Mouse (Mus musculus) heart, adult 2 months (tissue): Measurements from ENCODE around the gene Slc12a8. TPM values are rescaled to one million over a fixed set of nuclear protein-coding genes. Genes with fewer than 3 reads are reported as not detected.

Source experiments
- DNase-seq, 2 experiments: peaks; one replicate each; pipeline ENCODE4 v3.0.0; 2021
- H3K27ac ChIP-seq: fragments of 200-600 bp; 2 replicates; pipeline ENCODE4 v1.8.1; 2022
- H3K27me3 ChIP-seq: fragments of 200-500 bp; 2 replicates; pipeline ENCODE4 v1.6.1; 2012; ENCODE audit warnings: mild to moderate bottlenecking, low read length, inconsistent platforms, mixed read lengths; ENCODE audit not compliant: control insufficient read depth, insufficient read depth
- H3K36me3 ChIP-seq: fragments of 200-500 bp; 2 replicates; pipeline ENCODE4 v1.6.1; 2012; ENCODE audit warnings: low read length, inconsistent platforms; ENCODE audit not compliant: control insufficient read depth, insufficient read depth
- H3K4me1 ChIP-seq: fragments of 200-500 bp; 2 replicates; pipeline ENCODE4 v1.6.1; 2011; ENCODE audit warnings: low read length; ENCODE audit not compliant: control insufficient read depth, insufficient read depth
- H3K4me3 ChIP-seq: fragments of 200-600 bp; 2 replicates; pipeline ENCODE4 v1.8.1; 2022
- H3K79me2 ChIP-seq: fragments of 200-500 bp; replicated peaks from 2 replicates; pipeline ENCODE4 v1.6.1; 2012; ENCODE audit warnings: mild to moderate bottlenecking, inconsistent platforms, low read length, moderate library complexity, mixed read lengths; ENCODE audit not compliant: control insufficient read depth, insufficient read depth
- H3K9ac ChIP-seq: fragments of 200-500 bp; 2 replicates; pipeline ENCODE4 v1.6.1; 2012; ENCODE audit warnings: low read depth, mild to moderate bottlenecking, control low read depth, inconsistent platforms, low read length, mixed read lengths
- CTCF ChIP-seq: fragments of 200-600 bp; IDR thresholded peaks from 2 replicates; pipeline ENCODE4 v1.8.1; 2022; ENCODE audit warnings: antibody characterized with exemption, mild to moderate bottlenecking, moderate library complexity
- EP300 ChIP-seq: fragments of 200-500 bp; IDR thresholded peaks from 2 replicates; pipeline ENCODE4 v1.6.1; 2011; ENCODE audit warnings: low read depth, low read length, control low read depth; ENCODE audit not compliant: insufficient read depth
- POLR2A ChIP-seq: fragments of 200-500 bp; IDR thresholded peaks from 2 replicates; pipeline ENCODE4 v1.6.1; 2011; ENCODE audit warnings: mild to moderate bottlenecking, low read depth, low read length, control low read depth; ENCODE audit not compliant: insufficient read depth
- WGBS: fragments of 180-500 bp; shearing (Covaris S2); methylation state at CpG from one replicate; pipeline ENCODE4 v1.1.7; 2018; 5-methylcytosine and 5-hydroxymethylcytosine counted together
- intact Hi-C: fragments of 180-260 bp; cut with DNase I; formaldehyde crosslinking; loops from one replicate; pipeline ENCODE4 v1.15.1; 2025
- polyA plus RNA-seq: library from polyadenylated mRNA; depleted of rRNA; stranded (reverse); fragments of >200 nt; gene quantifications from 2 replicates; pipeline ENCODE4 v1.2.3, GENCODE M21; 2012
- total RNA-seq, 2 experiments: library from RNA; stranded (reverse); gene quantifications; 2 replicates each; pipeline ENCODE4 v1.2.3; 2021

Gene Slc12a8
- total and polyA plus RNA-seq, 3 experiments = 0.31 to 0.66 (median 0.45) TPM

DNA sequence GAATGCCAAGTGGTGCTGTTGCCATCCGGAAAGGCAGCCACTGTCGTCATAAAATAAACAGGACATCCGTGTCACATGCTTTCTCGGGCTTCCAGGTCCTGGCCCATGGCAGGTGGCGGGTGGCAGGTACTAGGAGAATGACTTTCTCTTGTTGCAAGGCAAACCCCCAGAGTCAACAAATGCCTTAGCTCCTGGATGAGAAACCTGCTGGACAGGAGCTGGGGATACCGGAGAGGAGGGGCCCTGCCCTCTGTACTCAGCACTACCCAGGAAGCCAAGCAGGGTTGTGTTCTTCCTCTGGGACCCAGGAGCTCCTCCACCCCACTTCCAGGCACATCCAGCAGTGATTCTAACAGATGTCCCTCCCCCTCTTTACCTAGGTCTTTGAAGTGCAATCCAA, 4.6 kb upstream of the Slc12a8 start:
- no peaks in the 10 kb centered on the region for H3K79me2 ChIP-seq
- intact Hi-C loops = no loop called here
- 46% methylated on average over 6 of the region's 6 CpGs for WGBS

DNA sequence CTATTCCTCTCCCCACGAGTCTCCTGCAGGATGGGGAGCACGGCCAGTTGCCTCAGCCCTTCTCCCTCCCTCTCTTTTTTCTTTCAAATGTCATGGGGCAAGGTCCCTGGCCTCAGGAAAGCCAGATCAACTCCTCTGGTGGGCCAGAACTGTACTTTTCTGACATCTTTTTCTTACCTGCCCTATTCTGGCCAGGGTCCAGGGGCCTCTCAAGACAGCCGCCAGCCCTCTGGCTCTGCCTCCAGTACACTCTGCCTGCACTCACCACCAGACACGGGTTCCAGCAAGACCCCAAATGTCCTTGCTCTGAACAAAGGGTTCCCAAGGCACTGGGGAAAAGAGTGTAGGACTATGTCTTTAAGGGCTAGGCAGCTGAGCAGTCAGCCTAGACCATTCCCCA, 499 bp downstream of the Slc12a8 start:
- Histone ChIP-seq H3K4me1 (peaks cover 1% of the 10 kb centered on the region; the same call in 1 of the 2 replicates), H3K27ac (peak overlapping the region; percentile 13), H3K27me3 (no peaks in the 10 kb centered on the region), H3K4me3 (no peak overlapping the region; the same call in 1 of the 2 replicates), H3K36me3 (no peaks in the 10 kb centered on the region), H3K9ac (no peak overlapping the region; the same call in 1 of the 2 replicates), H3K79me2 (no peaks in the 10 kb centered on the region)
- TF ChIP-seq EP300 (no peak), CTCF (no peak), POLR2A (no peak)
- 32% methylated on average over 4 of the region's 4 CpGs for WGBS
- no peak for DNase-seq
- intact Hi-C loops = no loop called here

More for the DNA sequence above, 4.6 kb upstream of the Slc12a8 start:
- Histone ChIP-seq H3K4me3 (no peak overlapping the region), H3K36me3 (no peaks in the 10 kb centered on the region), H3K4me1 (peaks cover 1% of the 10 kb centered on the region), H3K9ac (no peak overlapping the region), H3K27me3 (no peaks in the 10 kb centered on the region), H3K27ac (no peak overlapping the region)
- TF ChIP-seq CTCF (no peak), POLR2A (no peak), EP300 (no peak)
- DNase-seq = no peak

DNA sequence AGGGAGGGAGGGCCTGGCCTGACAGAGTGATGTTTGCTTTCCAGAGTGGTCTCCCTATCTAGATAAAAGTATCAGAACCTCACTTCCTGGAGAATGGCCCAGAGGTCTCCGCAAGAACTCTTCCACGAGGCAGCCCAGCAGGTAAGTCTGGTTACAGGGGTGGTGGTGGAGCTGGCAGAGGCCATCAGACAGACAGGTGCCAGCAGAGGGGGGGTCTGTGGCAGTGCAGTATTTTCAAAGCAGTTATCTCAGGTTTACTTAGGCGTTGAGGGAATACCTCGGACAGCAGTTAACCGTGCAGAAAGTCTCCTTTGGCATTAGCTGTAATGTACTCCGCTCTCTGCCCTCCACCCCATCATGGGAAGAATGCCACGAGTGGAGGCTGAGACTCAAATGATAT, 1.1 kb downstream of the Slc12a8 start:
- Histone ChIP-seq H3K27ac (no peak overlapping the region), H3K36me3 (no peaks in the 10 kb centered on the region), H3K4me1 (peaks cover 1% of the 10 kb centered on the region; the same call in 1 of the 2 replicates), H3K4me3 (no peak overlapping the region), H3K27me3 (no peaks in the 10 kb centered on the region), H3K9ac (no peak overlapping the region), H3K79me2 (no peaks in the 10 kb centered on the region)
- intact Hi-C loops = no loop called here
- TF ChIP-seq CTCF = no peak
- TF ChIP-seq EP300 = no peak
- TF ChIP-seq POLR2A = no peak
- WGBS = 70% methylated on average over 7 of the region's 7 CpGs
- no peak for DNase-seq

DNA sequence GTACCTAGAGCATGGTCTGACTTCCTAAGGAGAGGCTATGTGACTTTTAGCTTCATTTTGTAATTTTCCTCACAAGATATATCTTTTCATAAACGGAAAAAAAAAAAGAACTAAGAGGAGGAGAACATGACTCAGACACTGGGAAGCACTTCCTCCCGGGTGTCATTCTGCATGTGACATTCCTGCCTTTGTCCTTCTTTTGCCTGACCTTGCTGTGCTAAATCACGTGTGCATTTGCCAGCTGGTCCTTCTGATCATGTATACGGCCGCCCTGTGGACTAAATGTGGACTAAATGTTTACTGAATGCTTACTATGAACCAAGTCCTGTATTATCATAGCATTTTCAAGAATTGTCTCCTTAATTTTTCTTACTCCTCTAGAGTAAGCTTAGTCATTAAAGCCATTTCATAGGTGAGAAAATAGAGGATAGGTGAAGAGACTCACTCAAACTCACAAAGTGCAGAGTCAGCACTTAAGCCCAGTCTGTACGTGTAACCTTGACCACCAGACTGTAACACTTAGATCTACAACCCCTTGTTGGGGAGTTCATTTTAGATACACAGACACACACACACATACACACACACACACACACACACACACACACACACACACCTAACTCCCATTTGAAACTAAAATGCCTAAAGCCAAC, 2.9 kb downstream of the Slc12a8 start:
- H3K4me1 ChIP-seq = peaks cover 1% of the 10 kb centered on the region; the same call in 1 of the 2 replicates
- intact Hi-C loops = no loop called here
- no peak for TF ChIP-seq CTCF
- no peak for TF ChIP-seq POLR2A
- H3K27ac ChIP-seq = no peak overlapping the region
- H3K4me3 ChIP-seq = no peak overlapping the region
- whole genome bisulfite sequencing = 42% methylated on average over 6 of the region's 6 CpGs
- H3K79me2 ChIP-seq = no peaks in the 10 kb centered on the region
- H3K27me3 ChIP-seq = no peaks in the 10 kb centered on the region
- DNase-seq = no peak
- no peaks in the 10 kb centered on the region for H3K36me3 ChIP-seq
- no peak overlapping the region for H3K9ac ChIP-seq

DNA sequence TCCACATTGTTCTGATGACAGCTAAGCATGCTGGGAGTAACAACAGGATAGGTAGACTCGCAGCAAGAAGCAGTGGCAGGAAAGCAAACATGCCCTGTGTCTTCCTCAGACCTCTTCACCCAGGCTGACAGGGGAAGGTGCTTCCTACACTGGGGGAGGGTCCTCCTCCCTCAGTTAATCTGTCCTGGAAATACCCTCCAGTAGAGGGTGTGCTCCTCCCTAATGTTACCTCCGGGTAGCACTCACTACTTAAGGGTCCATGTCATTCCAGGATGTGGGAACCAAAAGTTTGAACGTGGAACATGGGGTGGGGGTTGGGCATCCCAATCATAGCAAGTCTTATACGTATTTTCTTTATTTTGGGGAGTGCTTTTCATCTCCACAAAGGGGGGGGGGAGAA, 5.4 kb downstream of the Slc12a8 start:
- Histone ChIP-seq H3K36me3 (no peaks in the 10 kb centered on the region), H3K79me2 (no peaks in the 10 kb centered on the region)
- intact Hi-C loops = no loop called here

DNA sequence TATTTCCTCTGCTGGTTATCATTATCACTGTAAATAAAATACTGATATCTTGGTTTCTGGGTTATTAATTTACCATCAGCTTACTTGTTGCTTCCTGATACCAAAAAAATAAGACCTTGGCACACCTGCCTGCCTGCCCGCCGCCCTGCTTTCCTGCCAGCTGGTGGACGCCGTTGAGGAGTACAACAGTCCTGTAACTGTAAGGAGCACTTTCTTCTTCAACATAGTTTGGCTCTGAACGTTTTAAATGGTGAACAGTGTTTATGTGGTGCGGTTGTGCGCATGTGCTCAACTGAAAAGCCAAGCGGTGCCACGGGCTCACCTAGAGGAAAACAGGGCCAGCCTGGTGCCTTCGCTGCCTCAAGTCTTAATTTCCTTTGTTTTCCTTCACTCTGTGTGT, 6.4 kb downstream of the Slc12a8 start:
- no peak for DNase-seq
- no peaks in the 10 kb centered on the region for H3K4me1 ChIP-seq
- H3K9ac ChIP-seq = no peak overlapping the region
- TF ChIP-seq CTCF (no peak), POLR2A (no peak), EP300 (no peak)
- H3K27ac ChIP-seq = no peak overlapping the region
- no peaks in the 10 kb centered on the region for H3K79me2 ChIP-seq
- intact Hi-C loops = no loop called here
- no peaks in the 10 kb centered on the region for H3K27me3 ChIP-seq
- WGBS = 86% methylated on average over 10 of the region's 10 CpGs
- no peak overlapping the region for H3K4me3 ChIP-seq
- H3K36me3 ChIP-seq = no peaks in the 10 kb centered on the region

More for the DNA sequence above, 5.4 kb downstream of the Slc12a8 start:
- H3K4me3 ChIP-seq = no peak overlapping the region
- WGBS = 50% methylated on average over 4 of the region's 4 CpGs
- no peak for TF ChIP-seq CTCF
- no peak for TF ChIP-seq POLR2A
- TF ChIP-seq EP300 = no peak
- no peak for DNase-seq
- H3K27ac ChIP-seq = no peak overlapping the region
- H3K9ac ChIP-seq = no peak overlapping the region
- H3K4me1 ChIP-seq = no peaks in the 10 kb centered on the region
- no peaks in the 10 kb centered on the region for H3K27me3 ChIP-seq
